Mouse (Mus musculus) C2C12 (cell line): ENCODE measurements around the gene Ptprf.

Source experiments
- CEBPB ChIP-seq: IDR thresholded peaks from one replicate; pipeline ENCODE4 v1.6.1; 2011; ENCODE audit warnings: low read depth, mild to moderate bottlenecking, control low read depth, moderate library complexity
- CTCF ChIP-seq: IDR thresholded peaks from one replicate; pipeline ENCODE4 v1.5.1; 2011; ENCODE audit not compliant: control insufficient read depth, insufficient read depth, insufficient read length
- MAX ChIP-seq: IDR thresholded peaks from one replicate; pipeline ENCODE4 v1.6.1; 2011; ENCODE audit warnings: mild to moderate bottlenecking, control low read depth
- MYOD1 ChIP-seq: IDR thresholded peaks from one replicate; pipeline ENCODE4 v1.6.1; 2011; ENCODE audit warnings: low read depth; ENCODE audit not compliant: control insufficient read depth, insufficient read length
- MYOG ChIP-seq: IDR thresholded peaks from one replicate; pipeline ENCODE4 v1.6.1; 2011; ENCODE audit not compliant: control insufficient read depth, insufficient read length; ENCODE audit errors: extremely low read depth
- USF1 ChIP-seq: IDR thresholded peaks from one replicate; pipeline ENCODE4 v1.6.1; 2011; ENCODE audit warnings: low read depth, mild to moderate bottlenecking, control low read depth, moderate library complexity

DNA sequence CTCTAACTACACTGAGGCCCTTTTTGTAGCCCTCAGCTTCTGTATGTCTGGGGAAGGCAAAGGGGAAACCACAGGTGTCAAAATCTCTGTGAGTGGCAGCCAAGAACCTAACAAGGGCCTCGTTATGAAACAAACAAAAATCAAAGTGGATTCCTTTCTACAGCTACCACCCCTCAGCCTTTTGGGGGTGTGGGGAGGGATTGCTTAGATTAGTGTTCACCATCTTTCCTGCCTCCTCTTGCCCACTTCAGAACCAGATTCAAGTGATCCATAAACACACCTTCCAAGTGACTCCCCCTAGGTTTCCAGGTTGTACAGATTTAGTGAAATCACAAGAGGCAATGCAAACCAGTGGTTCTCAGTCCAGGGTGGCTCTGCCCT is 9.0 kb downstream of the Ptprf start:
- TF ChIP-seq CTCF: no peak
- TF ChIP-seq CEBPB: no peak
- no peak for TF ChIP-seq USF1
- TF ChIP-seq MYOG: no peak
- TF ChIP-seq MYOD1: no peak
- no peak for TF ChIP-seq MAX
